Mouse (Mus musculus): ENCODE measurements at regions not wholly inside any gene's neighbourhood (a gene's known extent, or its start where the extent isn't known, plus 50 kb on each side); places are given as distances from the start of the nearest gene placed in this dataset.

- intact Hi-C loops (cut with DNase I): no loop called here
- Histone ChIP-seq H3K27ac (no peak overlapping the region), H3K4me3 (no peak overlapping the region)
- no peak for DNase-seq (ENCODE audit: extremely low spot score in 1 of 2, low spot score in 2 of 2)
- no peak for TF ChIP-seq CTCF (IDR thresholded peaks at IDR 0.05)
These were observed 129.6 kb downstream of the Zfp281 start for GRCm38 (mm10) chr1:136754286-136754685.

- Histone ChIP-seq H3K4me3 (no peak overlapping the region), H3K27ac (no peak overlapping the region)
- no peak for DNase-seq (ENCODE audit: extremely low spot score in 1 of 2, low spot score in 2 of 2)
- intact Hi-C loops (cut with DNase I): no loop called here
- TF ChIP-seq CTCF (IDR thresholded peaks at IDR 0.05): peak; percentile 6
These were observed 134.0 kb downstream of the Zfp281 start for GRCm38 (mm10) chr1:136758730-136759129.

- H3K27ac ChIP-seq: no peak overlapping the region
These were observed 134.5 kb downstream of the Zfp281 start for GRCm38 (mm10) chr1:136759164-136759563.

GRCm38 (mm10) chr1:136761467-136761866, 136.8 kb downstream of the Zfp281 start:
- no peak for DNase-seq (ENCODE audit: extremely low spot score in 1 of 2, low spot score in 2 of 2)
- TF ChIP-seq CTCF (IDR thresholded peaks at IDR 0.05): no peak
- intact Hi-C loops (cut with DNase I): no loop called here
- H3K27ac ChIP-seq: no peak overlapping the region
- no peak overlapping the region for H3K4me3 ChIP-seq

More at GRCm38 (mm10) chr1:136759164-136759563, 134.5 kb downstream of the Zfp281 start:
- intact Hi-C loops (cut with DNase I): no loop called here
- no peak for TF ChIP-seq CTCF (IDR thresholded peaks at IDR 0.05)
- H3K4me3 ChIP-seq: no peak overlapping the region
- DNase-seq (ENCODE audit: extremely low spot score in 1 of 2, low spot score in 2 of 2): no peak

- TF ChIP-seq CTCF (IDR thresholded peaks at IDR 0.05): peak; percentile 1; the same call in 1 of the 2 replicates
- intact Hi-C loops (cut with DNase I): no loop called here
- no peak overlapping the region for H3K27ac ChIP-seq
- H3K4me3 ChIP-seq: no peak overlapping the region
- peak in 1 of 2 experiments; percentile 20 for DNase-seq (ENCODE audit: extremely low spot score in 1 of 2, low spot score in 2 of 2)
These were observed 144.3 kb downstream of the Zfp281 start for GRCm38 (mm10) chr1:136768969-136769401.

GRCm38 (mm10) chr1:136773743-136774142, 149.0 kb downstream of the Zfp281 start:
- DNase-seq (ENCODE audit: extremely low spot score in 1 of 2, low spot score in 2 of 2): no peak
- Histone ChIP-seq H3K4me3 (no peak overlapping the region), H3K27ac (no peak overlapping the region)
- TF ChIP-seq CTCF (IDR thresholded peaks at IDR 0.05): peak; percentile 50
- intact Hi-C loops (cut with DNase I): no loop called here

GRCm38 (mm10) chr1:136776211-136776610, 151.5 kb downstream of the Zfp281 start:
- DNase-seq (ENCODE audit: extremely low spot score in 1 of 2, low spot score in 2 of 2): no peak
- intact Hi-C loops (cut with DNase I): no loop called here
- no peak for TF ChIP-seq CTCF (IDR thresholded peaks at IDR 0.05)
- H3K27ac ChIP-seq: no peak overlapping the region
- H3K4me3 ChIP-seq: no peak overlapping the region

GRCm38 (mm10) chr1:136777263-136777980, 152.7 kb downstream of the Zfp281 start:
- H3K4me3 ChIP-seq: no peak overlapping the region
- H3K27ac ChIP-seq: no peak overlapping the region
- DNase-seq (ENCODE audit: extremely low spot score in 1 of 2, low spot score in 2 of 2): no peak
- intact Hi-C loops (cut with DNase I): no loop called here
- no peak for TF ChIP-seq CTCF (IDR thresholded peaks at IDR 0.05)

- Histone ChIP-seq H3K4me3 (no peak overlapping the region), H3K27ac (no peak overlapping the region)
- TF ChIP-seq CTCF (IDR thresholded peaks at IDR 0.05): no peak
- intact Hi-C loops (cut with DNase I): no loop called here
- DNase-seq (ENCODE audit: extremely low spot score in 1 of 2, low spot score in 2 of 2): no peak
These were observed 154.7 kb downstream of the Zfp281 start for GRCm38 (mm10) chr1:136779384-136779783.

- Histone ChIP-seq H3K4me3 (peak overlapping the region; percentile 44), H3K27ac (no peak overlapping the region)
- intact Hi-C loops (cut with DNase I): no loop called here
- TF ChIP-seq CTCF (IDR thresholded peaks at IDR 0.05): no peak
- DNase-seq (ENCODE audit: extremely low spot score in 1 of 2, low spot score in 2 of 2): peak; percentile 18 to 20
These were observed 156.9 kb downstream of the Zfp281 start for GRCm38 (mm10) chr1:136781561-136782025.

- H3K27ac ChIP-seq: no peak overlapping the region
- peak overlapping the region; percentile 44 for H3K4me3 ChIP-seq
These were observed 157.6 kb downstream of the Zfp281 start for GRCm38 (mm10) chr1:136782261-136782660.

GRCm38 (mm10) chr1:136784178-136784577, 159.5 kb downstream of the Zfp281 start:
- intact Hi-C loops (cut with DNase I): no loop called here
- no peak overlapping the region for H3K27ac ChIP-seq
- no peak for DNase-seq (ENCODE audit: extremely low spot score in 1 of 2, low spot score in 2 of 2)
- TF ChIP-seq CTCF (IDR thresholded peaks at IDR 0.05): no peak
- H3K4me3 ChIP-seq: no peak overlapping the region

More at GRCm38 (mm10) chr1:136782261-136782660, 157.6 kb downstream of the Zfp281 start:
- intact Hi-C loops (cut with DNase I): no loop called here
- DNase-seq (ENCODE audit: extremely low spot score in 1 of 2, low spot score in 2 of 2): no peak
- TF ChIP-seq CTCF (IDR thresholded peaks at IDR 0.05): no peak

All from left cerebral cortex, adult 2 months (tissue).